Mouse (Mus musculus) lung, postnatal 36 days (tissue): ENCODE measurements around the gene Ddx42.
"Not testable (repeated sequence)": the region's sequence is repeated elsewhere in the genome, so short reads cannot be mapped to it uniquely, and the experiment has no call there.

Source experiments
- DNase-seq: peaks from one replicate; pipeline ENCODE4 v3.0.0; 2022; ENCODE audit warnings: mixed read lengths

Ddx42 gene

GRCm38 (mm10) chr11:106216730-106217490 is at the start of gene Ddx42:
Gene Ddx42, plus strand, starts transcription at chr11:106216926.
- peak; percentile 94 for DNase-seq

- DNase-seq, result peak; percentile 53
Observed at GRCm38 (mm10) chr11:106167435-106167834, 49.3 kb upstream of the Ddx42 start.

- peak; percentile 83 for DNase-seq
Observed at GRCm38 (mm10) chr11:106170807-106171206, 45.9 kb upstream of the Ddx42 start.

GRCm38 (mm10) chr11:106173228-106173627 is 43.5 kb upstream of the Ddx42 start:
- DNase-seq, result no peak

- no peak for DNase-seq
Observed at GRCm38 (mm10) chr11:106174372-106174771, 42.4 kb upstream of the Ddx42 start.

- DNase-seq, result no peak
Observed at GRCm38 (mm10) chr11:106175081-106175480, 41.6 kb upstream of the Ddx42 start.

- DNase-seq, result no peak
Observed at GRCm38 (mm10) chr11:106176372-106176771, 40.4 kb upstream of the Ddx42 start.

- no peak for DNase-seq
Observed at GRCm38 (mm10) chr11:106178036-106178782, 38.5 kb upstream of the Ddx42 start.

GRCm38 (mm10) chr11:106179711-106180448 is 36.8 kb upstream of the Ddx42 start:
- DNase-seq, result no peak

- no peak for DNase-seq
Observed at GRCm38 (mm10) chr11:106180449-106180801, 36.3 kb upstream of the Ddx42 start.

GRCm38 (mm10) chr11:106187326-106187725 is 29.4 kb upstream of the Ddx42 start:
- DNase-seq, result no peak

GRCm38 (mm10) chr11:106191716-106192115 is 25.0 kb upstream of the Ddx42 start:
- no peak for DNase-seq

- DNase-seq, result no peak
Observed at GRCm38 (mm10) chr11:106192241-106192640, 24.5 kb upstream of the Ddx42 start.

GRCm38 (mm10) chr11:106192657-106193370 is 23.9 kb upstream of the Ddx42 start:
- peak; percentile 46 for DNase-seq

- DNase-seq, result peak; percentile 98
Observed at GRCm38 (mm10) chr11:106193371-106194154, 23.2 kb upstream of the Ddx42 start.

- DNase-seq, result no peak
Observed at GRCm38 (mm10) chr11:106194155-106194541, 22.6 kb upstream of the Ddx42 start.

- no peak for DNase-seq
Observed at GRCm38 (mm10) chr11:106194891-106195290, 21.8 kb upstream of the Ddx42 start.

GRCm38 (mm10) chr11:106195341-106195740 is 21.4 kb upstream of the Ddx42 start:
- no peak for DNase-seq

- no peak for DNase-seq
Observed at GRCm38 (mm10) chr11:106198277-106198676, 18.4 kb upstream of the Ddx42 start.

- not testable (repeated sequence) for DNase-seq
Observed at GRCm38 (mm10) chr11:106199997-106200396, 16.7 kb upstream of the Ddx42 start.

- no peak for DNase-seq
Observed at GRCm38 (mm10) chr11:106200756-106201155, 16.0 kb upstream of the Ddx42 start.
